Mouse (Mus musculus) thymus, postnatal 4 days (tissue): Measurements from ENCODE around the gene Cfap58.

Experiments used
- DNase-seq: peaks from one replicate; pipeline ENCODE4 v3.0.0; 2021

Cfap58 gene

GRCm38 (mm10) chr19:47937443-47938406 lies at the start of gene Cfap58:
TSS of gene Cfap58 (plus strand) at chr19:47937675.
- DNase-seq = peak; percentile 90

- DNase-seq = peak; percentile 17
Observed at GRCm38 (mm10) chr19:47888037-47888436, 49.4 kb upstream of the Cfap58 start.

- no peak for DNase-seq
Observed at GRCm38 (mm10) chr19:47890489-47891130, 46.9 kb upstream of the Cfap58 start.

GRCm38 (mm10) chr19:47891562-47892312 lies 45.7 kb upstream of the Cfap58 start:
- no peak for DNase-seq

- no peak for DNase-seq
Observed at GRCm38 (mm10) chr19:47893092-47893491, 44.4 kb upstream of the Cfap58 start.

GRCm38 (mm10) chr19:47898472-47899079 lies 38.9 kb upstream of the Cfap58 start:
- no peak for DNase-seq

GRCm38 (mm10) chr19:47900012-47900411 lies 37.5 kb upstream of the Cfap58 start:
- peak; percentile 51 for DNase-seq

- no peak for DNase-seq
Observed at GRCm38 (mm10) chr19:47900558-47900957, 36.9 kb upstream of the Cfap58 start.

- DNase-seq = no peak
Observed at GRCm38 (mm10) chr19:47902316-47903201, 34.9 kb upstream of the Cfap58 start.

GRCm38 (mm10) chr19:47903679-47904078 lies 33.8 kb upstream of the Cfap58 start:
- no peak for DNase-seq

GRCm38 (mm10) chr19:47905081-47905480 lies 32.4 kb upstream of the Cfap58 start:
- DNase-seq = no peak

- DNase-seq = peak; percentile 9
Observed at GRCm38 (mm10) chr19:47905603-47906002, 31.9 kb upstream of the Cfap58 start.

GRCm38 (mm10) chr19:47907596-47907995 lies 29.9 kb upstream of the Cfap58 start:
- DNase-seq = no peak

- no peak for DNase-seq
Observed at GRCm38 (mm10) chr19:47908961-47909371, 28.5 kb upstream of the Cfap58 start.

GRCm38 (mm10) chr19:47909387-47910116 lies 27.9 kb upstream of the Cfap58 start:
- DNase-seq = peak; percentile 47

GRCm38 (mm10) chr19:47910117-47910618 lies 27.3 kb upstream of the Cfap58 start:
- DNase-seq = peak; percentile 42

GRCm38 (mm10) chr19:47910751-47911150 lies 26.7 kb upstream of the Cfap58 start:
- DNase-seq = no peak

- DNase-seq = no peak
Observed at GRCm38 (mm10) chr19:47913344-47913743, 24.1 kb upstream of the Cfap58 start.

- no peak for DNase-seq
Observed at GRCm38 (mm10) chr19:47914191-47914590, 23.3 kb upstream of the Cfap58 start.

- no peak for DNase-seq
Observed at GRCm38 (mm10) chr19:47915251-47915650, 22.2 kb upstream of the Cfap58 start.

- no peak for DNase-seq
Observed at GRCm38 (mm10) chr19:47917396-47917795, 20.1 kb upstream of the Cfap58 start.
